Mouse (Mus musculus) stomach, embryonic 16.5 days (tissue): ENCODE data around the gene Dok1. TPM values are rescaled to one million over a fixed set of nuclear protein-coding genes. Genes with fewer than 3 reads are reported as not detected.

ENCODE experiments used
- microRNA-seq: library from miRNA; unstranded; fragments of <30 nt; microRNA quantifications from one replicate; pipeline ENCODE4, GENCODE M21; 2016
- polyA plus RNA-seq: library from polyadenylated mRNA; unstranded; fragments of >200 nt; fragmentation: Nextera tagmentation; extraction: Ambion mirVana; gene quantifications from 2 replicates; pipeline ENCODE4 v1.2.1, GENCODE M21; 2015

Gene Dok1
- polyA plus RNA-seq, 1 experiment from 2014 or later: 11.3 TPM

Small RNA genes within 50 kb of the gene (microRNA-seq; reads per million reads assigned to microRNA genes)
- gene Mir7040: not detected

Other genes starting within 250 kb of the Dok1 start
- gene Sema4f, start 93.7 kb downstream of the Dok1 start, polyA plus RNA-seq: 1.4 and 1.5 TPM in 2 replicates
- 0.26 and 1.0 TPM in 2 replicates for gene M1ap, start 86.6 kb downstream of the Dok1 start, polyA plus RNA-seq
- 19.4 and 19.5 TPM in 2 replicates for gene Loxl3, start 702 bp upstream of the Dok1 start, polyA plus RNA-seq
- 228 and 235 TPM in 2 replicates for gene Aup1, start 21.1 kb upstream of the Dok1 start, polyA plus RNA-seq
- gene Htra2, start 21.8 kb upstream of the Dok1 start, polyA plus RNA-seq: 66.5 and 72.3 TPM in 2 replicates
- 6.0 and 6.4 TPM in 2 replicates for gene Dqx1, start 24.4 kb upstream of the Dok1 start, polyA plus RNA-seq
- gene Tlx2, start 36.8 kb upstream of the Dok1 start, polyA plus RNA-seq: 1.8 and 3.4 TPM in 2 replicates
- gene Pcgf1, start 44.4 kb upstream of the Dok1 start, polyA plus RNA-seq: 25.1 and 28.8 TPM in 2 replicates
- 0.58 and 0.65 TPM in 2 replicates for gene Lbx2, start 52.9 kb upstream of the Dok1 start, polyA plus RNA-seq
- 1.2 and 1.5 TPM in 2 replicates for gene Ccdc142, start 68.1 kb upstream of the Dok1 start, polyA plus RNA-seq
- gene Gm42688, start 68.1 kb upstream of the Dok1 start, polyA plus RNA-seq: 1.8 TPM in 2 replicates
- 115 and 123 TPM in 2 replicates for gene Mrpl53, start 75.6 kb upstream of the Dok1 start, polyA plus RNA-seq
- gene Mogs, start 82.0 kb upstream of the Dok1 start, polyA plus RNA-seq: 8.3 TPM in 2 replicates
- 87.9 and 93.8 TPM in 2 replicates for gene Wbp1, start 88.1 kb upstream of the Dok1 start, polyA plus RNA-seq
- gene Ino80b, start 92.0 kb upstream of the Dok1 start, polyA plus RNA-seq: 7.9 and 8.4 TPM in 2 replicates
- gene Rtkn, start 102.0 kb upstream of the Dok1 start, polyA plus RNA-seq: 39.7 and 42.8 TPM in 2 replicates
- 4.1 and 5.0 TPM in 2 replicates for gene Wdr54, start 122.9 kb upstream of the Dok1 start, polyA plus RNA-seq
- 2.1 and 2.2 TPM in 2 replicates for gene 1700003E16Rik, start 122.9 kb upstream of the Dok1 start, polyA plus RNA-seq
- gene Dctn1, start 132.4 kb upstream of the Dok1 start, polyA plus RNA-seq: 73.7 and 74.1 TPM in 2 replicates
- gene Slc4a5, start 186.4 kb upstream of the Dok1 start, polyA plus RNA-seq: 0.30 and 0.60 TPM in 2 replicates